Mouse (Mus musculus): ENCODE results near the gene Pitpnc1.

DNA sequence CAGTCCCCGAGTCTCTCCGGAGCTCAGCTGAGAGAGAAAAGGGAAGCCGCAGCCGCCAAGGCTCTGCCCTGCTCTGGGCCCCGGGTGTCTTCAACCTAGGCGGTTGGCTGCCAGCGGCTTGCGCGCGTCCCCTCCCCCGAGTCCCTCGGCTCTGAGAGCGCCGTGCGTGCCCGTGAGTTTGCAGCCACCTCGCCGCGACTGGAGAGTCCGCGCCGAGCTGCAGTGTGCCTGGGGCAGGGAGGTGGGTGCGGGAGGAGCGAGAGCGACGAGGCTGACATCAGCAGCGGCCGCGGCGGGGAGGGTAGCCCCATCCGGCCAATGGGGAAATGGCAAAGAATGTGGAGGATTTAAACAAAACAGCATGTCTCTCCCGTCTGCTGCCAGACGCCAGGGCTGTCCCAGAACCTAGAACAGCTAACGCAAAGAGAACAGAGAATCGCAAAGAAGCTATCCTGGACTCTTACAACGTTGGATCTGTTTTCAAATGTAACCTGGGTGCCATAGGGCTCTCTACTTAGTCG, at the start of gene Pitpnc1:
- TF ChIP-seq CTCF (conservative IDR thresholded peaks at IDR 0.05 in 1 of 2, IDR thresholded peaks at IDR 0.05 in 1 of 2; ENCODE audit: low read depth in 2 of 2, low read length in 2 of 2) (0 out of 4 replicates have a peak, but pooled peaks of 1 of the 2 experiments have one; percentile 4), UBTF (IDR thresholded peaks at IDR 0.05; ENCODE audit: low read depth, low read length) (peak; percentile 99), ZKSCAN1 (IDR thresholded peaks at IDR 0.05; ENCODE audit: borderline replicate concordance, low read depth, low read length) (no peak), ELF1 (IDR thresholded peaks at IDR 0.05; ENCODE audit: low read depth, low read length) (peak; percentile 32; the same call in 1 of the 2 replicates), POLR2A (IDR thresholded peaks at IDR 0.05; ENCODE audit: low read depth, low read length) (peak; percentile 75)
